ENCODE assay signal across 25 mouse cellular contexts in genomic region chr8:88561402-88561801, GRCm38 (mm10). TPM values are rescaled to one million over a fixed set of nuclear protein-coding genes. Genes with fewer than 3 reads are reported as not detected.
"Had no signal": no experiment of that assay in that cellular context is flagged by ENCODE, and none has a peak within 500 bp of the region (broad histone marks: within the 10 kb centered on the region; RNA-seq: fewer than 3 reads in every experiment).

No protein-coding gene starts in this region.

- H3K9me3 ChIP-seq: heart, embryonic 13.5 days; heart, embryonic 15.5 days; hindbrain, embryonic 13.5 days; hindbrain, embryonic 15.5 days; limb, embryonic 10.5 days; limb, embryonic 12.5 days; liver, embryonic 12.5 days had no signal

- H3K9ac ChIP-seq: heart, embryonic 13.5 days; heart, embryonic 15.5 days; hindbrain, embryonic 13.5 days; hindbrain, embryonic 15.5 days; limb, embryonic 12.5 days; liver, embryonic 12.5 days; liver, embryonic 14.5 days had no signal

- H3K4me3 ChIP-seq: gastrocnemius, adult 2 months; heart, adult 2 months; heart, embryonic 13.5 days; heart, embryonic 15.5 days; hindbrain, embryonic 13.5 days; hindbrain, embryonic 15.5 days; layer of hippocampus, adult 2 months; left cerebral cortex, adult 2 months; limb, embryonic 10.5 days; limb, embryonic 12.5 days; liver, embryonic 12.5 days had no signal

- H3K27ac ChIP-seq: gastrocnemius, adult 2 months; heart, adult 2 months; heart, embryonic 13.5 days; heart, embryonic 15.5 days; hindbrain, embryonic 13.5 days; hindbrain, embryonic 15.5 days; layer of hippocampus, adult 2 months; left cerebral cortex, adult 2 months; limb, embryonic 10.5 days; limb, embryonic 12.5 days; liver, embryonic 12.5 days; liver, embryonic 14.5 days had no signal

- DNase-seq: gastrocnemius, adult 2 months; gastrocnemius, postnatal 10 days; gastrocnemius, postnatal 25 days; heart, adult 2 months; heart, postnatal 14 days; heart, postnatal 4 days; kidney, adult 18-20 months; kidney, adult 8-10 months; kidney, postnatal 10 days; kidney, postnatal 25 days; kidney, postnatal 4 days; liver had no signal

- H3K36me3 ChIP-seq: heart, embryonic 13.5 days; heart, embryonic 15.5 days; hindbrain, embryonic 15.5 days; liver, embryonic 12.5 days had no signal

- ATAC-seq: inflammation-experienced regulatory T-cells, adult 6 months; intestine, postnatal 0 days; liver, embryonic 12.5 days had no signal

- H3K27me3 ChIP-seq: heart, embryonic 13.5 days; heart, embryonic 15.5 days; hindbrain, embryonic 13.5 days; hindbrain, embryonic 15.5 days; limb, embryonic 12.5 days; liver, embryonic 12.5 days had no signal

- H3K4me2 ChIP-seq: heart, embryonic 11.5 days; heart, embryonic 13.5 days; heart, embryonic 15.5 days; hindbrain, embryonic 13.5 days; hindbrain, embryonic 15.5 days; limb, embryonic 12.5 days; liver, embryonic 12.5 days had no signal

RNA-seq across cellular contexts. Expression of gene Nkd1, which starts 40.2 kb away (rescaled TPM):
- polyA plus RNA-seq: inflammation-experienced regulatory T-cells, adult 6 months had no signal
